Mouse (Mus musculus) brain, embryonic 14.5 days (tissue): ENCODE data around the gene Phyh.

ENCODE experiments used
- CTCF ChIP-seq: fragments of 200-500 bp; IDR thresholded peaks from 2 replicates; pipeline ENCODE4 v1.5.1; 2012; ENCODE audit warnings: inconsistent platforms, mild to moderate bottlenecking, moderate library complexity, borderline replicate concordance; ENCODE audit not compliant: insufficient read depth, insufficient read length; ENCODE audit errors: extremely low read depth
- POLR2A ChIP-seq: fragments of 200-500 bp; IDR thresholded peaks from 2 replicates; pipeline ENCODE4 v1.6.1; 2012; ENCODE audit warnings: mild to moderate bottlenecking, inconsistent platforms, borderline replicate concordance; ENCODE audit not compliant: poor library complexity, insufficient read depth, insufficient read length, severe bottlenecking; ENCODE audit errors: extremely low read depth

DNA sequence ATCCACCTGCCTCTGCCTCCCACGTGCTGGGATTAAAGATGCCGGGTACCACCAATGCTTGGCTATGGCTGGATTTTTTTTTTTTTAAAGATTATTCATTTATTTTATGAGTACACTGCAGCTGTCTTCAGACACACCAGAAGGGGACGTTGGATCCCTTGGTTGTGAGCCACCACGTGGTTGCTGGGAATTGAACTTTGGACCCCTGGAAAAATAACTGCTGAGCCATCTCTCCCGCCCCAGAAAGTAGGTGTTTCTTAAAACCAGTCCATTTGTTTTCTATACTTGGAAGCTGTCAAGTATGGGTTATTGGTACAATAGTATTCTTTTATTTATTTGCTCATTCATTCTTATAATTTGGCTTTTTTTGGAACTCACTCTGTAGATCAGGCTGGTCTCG, 31.9 kb upstream of the Phyh start:
- TF ChIP-seq POLR2A, result no peak
- TF ChIP-seq CTCF, result no peak
